Mouse (Mus musculus): ENCODE measurements at regions not wholly inside any gene's neighbourhood (a gene's known extent, or its start where the extent isn't known, plus 50 kb on each side); places are given as distances from the start of the nearest gene placed in this dataset.

- H3K4me1 ChIP-seq (replicated peaks; ENCODE audit: control insufficient read depth, insufficient read depth, low read length), result no peaks in the 10 kb centered on the region
- no peaks in the 10 kb centered on the region for H3K27me3 ChIP-seq (ENCODE audit: control insufficient read depth, insufficient read depth, low read length)
These were observed 414.5 kb upstream of the Cdh11 start for GRCm38 (mm10) chr8:103199696-103200615.

GRCm38 (mm10) chr8:103203710-103204109 is 418.3 kb upstream of the Cdh11 start:
- no peaks in the 10 kb centered on the region for H3K27me3 ChIP-seq (ENCODE audit: control insufficient read depth, insufficient read depth, low read length)
- H3K27ac ChIP-seq (ENCODE audit: control insufficient read depth, insufficient read depth, low read length), result no peak overlapping the region
- no peaks in the 10 kb centered on the region for H3K4me1 ChIP-seq (replicated peaks; ENCODE audit: control insufficient read depth, insufficient read depth, low read length)
- no peaks in the 10 kb centered on the region for H3K36me3 ChIP-seq (ENCODE audit: control insufficient read depth, insufficient read depth, low read length)
- WGBS, result 71% methylated on average over 1 of the region's 1 CpGs
- DNase-seq, result no peak
- H3K4me3 ChIP-seq (ENCODE audit: control insufficient read depth, insufficient read depth, low read length), result no peak overlapping the region
- TF ChIP-seq POLR2A (IDR thresholded peaks at IDR 0.05; ENCODE audit: control insufficient read depth, extremely low read depth, insufficient read depth, low read length, poor library complexity), result no peak
- no peak for TF ChIP-seq CTCF (IDR thresholded peaks at IDR 0.05; ENCODE audit: borderline replicate concordance, control insufficient read depth, extremely low read depth, insufficient read depth, low read length, poor library complexity)

More at GRCm38 (mm10) chr8:103199696-103200615, 414.5 kb upstream of the Cdh11 start:
- DNase-seq, result no peak
- TF ChIP-seq CTCF (IDR thresholded peaks at IDR 0.05; ENCODE audit: borderline replicate concordance, control insufficient read depth, extremely low read depth, insufficient read depth, low read length, poor library complexity), result no peak
- TF ChIP-seq POLR2A (IDR thresholded peaks at IDR 0.05; ENCODE audit: control insufficient read depth, extremely low read depth, insufficient read depth, low read length, poor library complexity), result no peak
- Histone ChIP-seq H3K27ac (ENCODE audit: control insufficient read depth, insufficient read depth, low read length) (no peak overlapping the region), H3K4me3 (ENCODE audit: control insufficient read depth, insufficient read depth, low read length) (no peak overlapping the region), H3K36me3 (ENCODE audit: control insufficient read depth, insufficient read depth, low read length) (no peaks in the 10 kb centered on the region)
- WGBS, result 86% methylated on average over 11 of the region's 11 CpGs

- H3K4me3 ChIP-seq (ENCODE audit: control insufficient read depth, insufficient read depth, low read length), result no peak overlapping the region
- H3K4me1 ChIP-seq (replicated peaks; ENCODE audit: control insufficient read depth, insufficient read depth, low read length), result no peaks in the 10 kb centered on the region
- H3K27ac ChIP-seq (ENCODE audit: control insufficient read depth, insufficient read depth, low read length), result no peak overlapping the region
- H3K36me3 ChIP-seq (ENCODE audit: control insufficient read depth, insufficient read depth, low read length), result no peaks in the 10 kb centered on the region
- TF ChIP-seq POLR2A (IDR thresholded peaks at IDR 0.05; ENCODE audit: control insufficient read depth, extremely low read depth, insufficient read depth, low read length, poor library complexity) (no peak), CTCF (IDR thresholded peaks at IDR 0.05; ENCODE audit: borderline replicate concordance, control insufficient read depth, extremely low read depth, insufficient read depth, low read length, poor library complexity) (no peak)
- 61% methylated on average over 2 of the region's 2 CpGs for WGBS
- no peaks in the 10 kb centered on the region for H3K27me3 ChIP-seq (ENCODE audit: control insufficient read depth, insufficient read depth, low read length)
- no peak for DNase-seq
These were observed 429.2 kb upstream of the Cdh11 start for GRCm38 (mm10) chr8:103214606-103215005.

- Histone ChIP-seq H3K4me1 (replicated peaks; ENCODE audit: control insufficient read depth, insufficient read depth, low read length) (no peaks in the 10 kb centered on the region), H3K27me3 (ENCODE audit: control insufficient read depth, insufficient read depth, low read length) (no peaks in the 10 kb centered on the region), H3K27ac (ENCODE audit: control insufficient read depth, insufficient read depth, low read length) (no peak overlapping the region), H3K4me3 (ENCODE audit: control insufficient read depth, insufficient read depth, low read length) (no peak overlapping the region), H3K36me3 (ENCODE audit: control insufficient read depth, insufficient read depth, low read length) (no peaks in the 10 kb centered on the region)
- TF ChIP-seq CTCF (IDR thresholded peaks at IDR 0.05; ENCODE audit: borderline replicate concordance, control insufficient read depth, extremely low read depth, insufficient read depth, low read length, poor library complexity) (no peak), POLR2A (IDR thresholded peaks at IDR 0.05; ENCODE audit: control insufficient read depth, extremely low read depth, insufficient read depth, low read length, poor library complexity) (no peak)
- 79% methylated on average over 9 of the region's 9 CpGs for WGBS
- no peak for DNase-seq
These were observed 445.5 kb upstream of the Cdh11 start for GRCm38 (mm10) chr8:103230741-103231475.

- no peaks in the 10 kb centered on the region for H3K27me3 ChIP-seq (ENCODE audit: control insufficient read depth, insufficient read depth, low read length)
- WGBS, result 60% methylated on average over 2 of the region's 2 CpGs
These were observed 448.9 kb upstream of the Cdh11 start for GRCm38 (mm10) chr8:103234374-103234773.

GRCm38 (mm10) chr8:103235614-103236013 is 450.2 kb upstream of the Cdh11 start:
- WGBS, result 41% methylated on average over 1 of the region's 1 CpGs
- H3K27me3 ChIP-seq (ENCODE audit: control insufficient read depth, insufficient read depth, low read length), result no peaks in the 10 kb centered on the region
- no peak for TF ChIP-seq POLR2A (IDR thresholded peaks at IDR 0.05; ENCODE audit: control insufficient read depth, extremely low read depth, insufficient read depth, low read length, poor library complexity)
- TF ChIP-seq CTCF (IDR thresholded peaks at IDR 0.05; ENCODE audit: borderline replicate concordance, control insufficient read depth, extremely low read depth, insufficient read depth, low read length, poor library complexity), result no peak
- no peaks in the 10 kb centered on the region for H3K36me3 ChIP-seq (ENCODE audit: control insufficient read depth, insufficient read depth, low read length)
- no peak for DNase-seq
- H3K27ac ChIP-seq (ENCODE audit: control insufficient read depth, insufficient read depth, low read length), result no peak overlapping the region
- H3K4me1 ChIP-seq (replicated peaks; ENCODE audit: control insufficient read depth, insufficient read depth, low read length), result no peaks in the 10 kb centered on the region
- no peak overlapping the region for H3K4me3 ChIP-seq (ENCODE audit: control insufficient read depth, insufficient read depth, low read length)

More at GRCm38 (mm10) chr8:103234374-103234773, 448.9 kb upstream of the Cdh11 start:
- H3K36me3 ChIP-seq (ENCODE audit: control insufficient read depth, insufficient read depth, low read length), result no peaks in the 10 kb centered on the region
- no peaks in the 10 kb centered on the region for H3K4me1 ChIP-seq (replicated peaks; ENCODE audit: control insufficient read depth, insufficient read depth, low read length)
- TF ChIP-seq CTCF (IDR thresholded peaks at IDR 0.05; ENCODE audit: borderline replicate concordance, control insufficient read depth, extremely low read depth, insufficient read depth, low read length, poor library complexity) (no peak), POLR2A (IDR thresholded peaks at IDR 0.05; ENCODE audit: control insufficient read depth, extremely low read depth, insufficient read depth, low read length, poor library complexity) (no peak)
- no peak overlapping the region for H3K4me3 ChIP-seq (ENCODE audit: control insufficient read depth, insufficient read depth, low read length)
- no peak for DNase-seq
- no peak overlapping the region for H3K27ac ChIP-seq (ENCODE audit: control insufficient read depth, insufficient read depth, low read length)

Measured in thymus, adult 2 months (tissue).